Mouse (Mus musculus) thymus, postnatal 25 days (tissue): ENCODE measurements around the gene Cnot6.

ENCODE experiments used
- DNase-seq: peaks from one replicate; pipeline ENCODE4 v3.0.0; 2022

Gene Cnot6

DNA sequence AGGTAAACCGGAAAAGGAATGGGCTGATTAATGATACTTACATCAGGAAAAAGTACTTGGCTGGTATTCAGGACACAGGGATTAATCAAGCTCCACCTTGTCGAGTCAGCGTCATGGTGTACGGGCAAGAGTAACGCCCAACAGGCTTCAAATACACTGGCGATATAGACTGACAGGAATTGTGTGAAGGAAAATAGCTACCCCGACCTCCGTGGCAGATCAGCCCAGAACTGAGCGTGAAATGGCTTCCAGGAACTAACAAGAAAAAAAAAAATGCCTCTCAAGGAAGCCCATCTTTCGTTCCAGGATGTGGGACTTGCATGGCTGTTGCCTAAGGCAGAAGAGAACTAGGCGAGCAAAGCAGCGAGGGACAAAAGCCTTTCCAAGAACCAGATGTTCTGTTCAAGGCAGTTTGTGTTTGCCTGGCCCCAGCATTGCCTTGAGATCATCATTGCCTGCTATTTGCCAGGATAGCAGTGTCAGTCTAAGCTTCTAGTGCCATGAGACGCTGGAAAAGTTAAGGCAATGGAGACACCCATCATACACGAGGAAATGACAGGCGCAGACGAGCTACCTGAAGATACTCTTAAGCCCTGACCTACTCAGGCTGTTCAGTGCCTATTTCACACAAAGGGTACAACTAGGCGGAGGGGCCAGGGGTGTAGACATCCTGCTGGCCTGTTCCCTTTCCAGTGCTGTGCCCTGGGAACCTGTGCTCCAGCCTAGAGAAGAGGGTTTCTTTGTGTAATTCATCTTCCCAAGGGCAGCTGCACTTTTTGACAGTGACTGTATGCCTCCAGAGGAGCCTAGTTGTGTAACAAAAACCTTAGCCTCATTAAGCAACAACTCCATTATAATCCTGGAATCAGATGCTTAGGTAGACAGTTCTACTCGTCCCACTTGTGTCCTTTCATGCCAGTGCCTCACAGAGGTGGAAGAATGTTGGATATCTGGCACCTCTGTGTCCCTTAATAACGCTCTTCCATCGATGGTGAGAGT is 1.1 kb upstream of the Cnot6 start:
- peak; percentile 26 for DNase-seq

DNA sequence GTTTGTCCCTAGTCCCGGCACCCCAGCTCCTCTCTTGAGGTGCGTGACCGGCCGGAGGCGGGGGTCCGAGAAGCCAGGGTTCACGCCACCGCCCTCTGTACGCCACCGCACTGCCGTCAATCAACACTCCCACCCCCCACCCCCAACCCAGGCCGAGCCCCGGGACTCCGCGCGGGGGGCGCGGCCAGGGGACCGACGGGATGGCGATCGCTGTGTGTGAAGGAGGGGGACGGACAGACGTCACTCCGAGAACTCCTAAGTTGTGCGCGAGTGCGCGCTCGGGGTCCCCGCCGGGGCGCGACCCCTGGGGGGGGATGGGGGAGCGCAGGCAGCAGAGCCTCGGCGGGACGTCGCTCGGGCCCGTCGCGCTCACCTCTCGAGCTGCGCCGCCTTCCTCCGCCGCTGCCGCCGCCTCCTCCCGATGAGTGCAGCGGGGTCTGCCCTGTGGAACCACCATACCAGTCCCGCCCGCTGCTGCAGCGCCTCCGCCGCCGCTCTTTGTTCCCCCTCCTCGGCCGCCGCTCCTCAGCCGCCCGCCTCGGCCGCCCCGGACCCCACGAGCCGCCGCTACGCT is 455 bp downstream of the Cnot6 start:
- DNase-seq = peak; percentile 76

DNA sequence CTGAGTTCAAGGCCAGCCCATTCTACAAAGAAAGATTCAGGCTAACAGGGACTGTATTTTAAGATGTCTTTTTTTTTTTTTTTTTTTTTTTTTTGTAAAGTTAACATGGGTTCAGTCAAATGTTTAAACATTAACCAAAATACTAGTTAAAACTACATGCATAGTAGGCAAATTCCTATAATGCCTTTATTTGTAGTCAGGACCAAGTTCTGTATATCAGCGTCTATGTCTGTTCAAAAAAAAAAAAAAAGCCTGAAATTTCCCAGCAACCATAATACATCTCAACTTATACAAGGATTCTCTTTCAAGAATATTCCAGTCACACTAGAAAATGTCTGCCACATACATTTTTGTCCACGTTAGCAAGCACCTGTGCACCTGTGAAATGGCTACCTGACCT is 1.9 kb downstream of the Cnot6 start:
- no peak for DNase-seq

DNA sequence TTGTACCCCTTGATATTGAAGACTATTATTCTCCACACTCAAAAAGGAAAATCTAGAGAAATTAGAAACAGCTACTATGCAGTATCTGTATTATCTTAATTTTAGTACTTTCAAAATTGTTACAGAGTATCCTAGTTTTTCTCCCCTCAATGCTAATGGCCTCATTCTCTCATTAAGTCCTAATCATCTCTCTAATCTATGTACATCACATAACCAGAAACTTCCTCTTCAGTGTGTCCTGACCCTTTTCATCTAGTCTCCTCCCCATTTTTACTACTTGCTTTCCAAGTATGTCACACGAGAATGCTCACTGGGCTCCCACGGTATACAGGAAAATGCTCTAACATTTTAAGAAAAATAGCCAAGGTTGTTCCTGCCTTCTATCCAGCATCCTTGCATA is 4.7 kb downstream of the Cnot6 start:
- DNase-seq = no peak

DNA sequence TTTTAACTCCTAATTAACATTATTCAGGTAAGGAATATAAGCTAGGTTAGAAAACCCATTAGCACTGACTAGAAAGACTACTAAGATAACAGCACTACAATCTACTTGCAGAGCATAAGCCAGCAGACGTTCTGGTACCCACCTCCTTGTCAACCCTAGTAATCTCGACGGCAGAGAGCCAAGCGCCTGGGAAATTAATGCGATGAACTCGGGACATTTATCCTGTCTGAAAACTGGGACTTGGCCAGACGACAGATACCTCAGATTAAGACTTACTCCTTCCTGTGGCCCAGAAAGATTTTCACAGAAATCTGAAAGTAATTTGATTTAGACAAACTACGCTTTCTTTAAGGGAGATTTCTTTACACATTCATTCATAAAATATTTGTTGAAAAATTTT is 7.7 kb downstream of the Cnot6 start:
- DNase-seq = no peak

DNA sequence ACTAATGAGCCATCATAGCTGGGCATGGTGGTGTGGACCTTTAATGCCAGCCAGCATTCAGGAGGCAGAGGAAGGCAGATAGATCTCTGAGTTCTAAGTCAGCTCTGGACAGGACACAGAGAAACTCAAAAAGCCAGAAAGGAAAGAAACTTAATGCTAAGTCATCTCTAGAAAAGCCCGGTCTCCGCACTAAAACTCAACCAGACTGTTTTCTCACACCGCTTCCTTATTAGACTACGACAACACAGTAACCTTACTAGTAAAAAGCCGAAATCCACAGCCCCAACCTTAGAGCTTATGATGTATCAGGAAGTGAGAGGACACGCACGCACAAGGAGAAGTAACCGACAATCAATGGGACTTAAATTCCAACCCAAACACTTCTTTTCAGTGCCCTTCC is 10.5 kb downstream of the Cnot6 start:
- DNase-seq = no peak

DNA sequence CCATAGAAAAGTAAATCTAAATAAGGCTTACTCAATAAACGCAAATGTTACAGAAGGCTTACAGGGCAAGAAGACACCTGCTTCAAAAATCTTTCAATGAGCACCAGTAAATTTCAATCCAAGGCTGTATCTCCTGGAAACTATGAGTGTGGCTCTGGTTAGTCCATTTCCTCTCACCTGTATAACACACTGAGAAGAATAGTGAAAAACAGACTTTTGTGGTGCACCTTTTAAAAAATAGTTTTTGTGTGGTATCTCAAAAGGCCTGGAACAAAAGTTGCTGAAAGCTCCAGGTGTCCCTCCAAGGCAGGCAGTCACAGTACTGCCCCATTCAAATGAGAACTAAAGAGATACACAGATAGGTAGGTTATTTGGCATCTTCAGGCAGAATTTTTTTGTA is 13.4 kb downstream of the Cnot6 start:
- no peak for DNase-seq

DNA sequence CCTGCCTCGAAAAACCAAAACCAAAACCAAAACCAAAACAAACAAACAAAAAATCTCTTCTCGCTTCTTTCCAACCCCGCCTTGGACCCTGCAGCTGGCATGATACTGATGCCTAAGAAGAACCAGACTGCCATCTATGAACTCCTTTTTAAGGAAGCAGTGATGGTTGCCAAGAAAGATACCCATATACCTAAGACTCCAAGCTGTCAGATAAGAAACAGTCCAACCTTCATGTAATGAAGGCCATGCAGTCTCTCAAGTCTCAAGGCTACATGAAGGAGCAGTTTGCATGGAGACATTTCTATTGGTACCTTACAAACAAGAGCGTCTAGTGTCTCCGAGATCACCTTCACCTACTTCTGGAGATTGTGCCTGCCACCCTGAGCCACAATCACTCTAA is 14.7 kb downstream of the Cnot6 start:
- DNase-seq = no peak

DNA sequence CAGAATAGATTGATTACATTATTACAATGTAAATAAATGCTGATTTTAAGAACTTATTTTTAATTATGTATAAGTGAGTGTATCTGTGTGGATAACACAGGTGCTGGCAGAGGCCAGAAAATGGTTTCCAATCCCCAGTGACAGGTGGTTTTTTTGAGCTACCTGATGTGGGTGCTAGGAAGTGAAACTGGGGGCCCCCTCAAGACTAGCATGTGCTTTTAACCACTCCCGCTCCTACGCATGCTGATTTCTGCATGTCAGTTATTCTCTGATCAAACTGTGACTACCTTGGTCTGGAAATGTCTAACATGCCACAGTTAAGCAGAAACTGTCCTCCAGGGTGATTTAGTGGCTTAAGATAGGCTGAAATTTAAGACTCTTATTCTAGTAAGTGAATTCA is 16.1 kb downstream of the Cnot6 start:
- DNase-seq = no peak

DNA sequence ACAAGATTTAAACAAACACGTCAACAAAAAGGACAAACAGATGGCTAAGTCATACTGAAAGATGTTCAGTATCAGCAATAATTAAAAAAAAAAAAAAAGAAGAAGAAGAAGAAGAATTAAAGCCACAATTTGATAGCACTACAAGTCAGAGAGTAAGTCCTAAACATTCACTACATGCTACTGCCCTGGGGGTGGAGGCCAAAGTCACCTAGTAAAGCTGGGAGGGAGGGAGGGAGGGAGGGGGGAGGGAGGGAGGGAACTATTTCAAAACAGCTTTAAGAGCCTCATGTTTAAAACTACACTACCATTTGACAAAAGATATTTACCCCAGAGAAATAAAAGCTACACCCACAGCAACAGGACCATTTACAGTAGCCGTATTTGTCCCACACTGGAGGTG is 16.8 kb downstream of the Cnot6 start:
- no peak for DNase-seq

DNA sequence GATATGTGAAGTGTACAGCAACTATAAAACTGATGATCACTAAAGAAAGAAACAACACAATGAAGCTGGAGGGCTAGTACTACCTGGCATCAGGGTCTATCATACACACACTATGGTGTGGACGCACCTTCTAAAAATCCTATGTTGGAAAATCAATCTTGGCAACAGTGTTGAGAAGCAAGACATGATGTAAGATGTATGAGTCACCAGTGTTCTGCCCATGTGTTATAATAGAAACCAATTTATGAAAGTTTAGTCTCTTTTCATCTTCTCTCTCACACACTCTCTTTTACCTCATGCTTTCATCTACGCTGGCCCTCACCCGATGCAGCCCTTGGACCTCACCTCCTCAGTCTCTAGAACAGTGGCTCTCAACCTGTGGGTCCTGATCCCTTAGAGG is 17.5 kb downstream of the Cnot6 start:
- DNase-seq = no peak

DNA sequence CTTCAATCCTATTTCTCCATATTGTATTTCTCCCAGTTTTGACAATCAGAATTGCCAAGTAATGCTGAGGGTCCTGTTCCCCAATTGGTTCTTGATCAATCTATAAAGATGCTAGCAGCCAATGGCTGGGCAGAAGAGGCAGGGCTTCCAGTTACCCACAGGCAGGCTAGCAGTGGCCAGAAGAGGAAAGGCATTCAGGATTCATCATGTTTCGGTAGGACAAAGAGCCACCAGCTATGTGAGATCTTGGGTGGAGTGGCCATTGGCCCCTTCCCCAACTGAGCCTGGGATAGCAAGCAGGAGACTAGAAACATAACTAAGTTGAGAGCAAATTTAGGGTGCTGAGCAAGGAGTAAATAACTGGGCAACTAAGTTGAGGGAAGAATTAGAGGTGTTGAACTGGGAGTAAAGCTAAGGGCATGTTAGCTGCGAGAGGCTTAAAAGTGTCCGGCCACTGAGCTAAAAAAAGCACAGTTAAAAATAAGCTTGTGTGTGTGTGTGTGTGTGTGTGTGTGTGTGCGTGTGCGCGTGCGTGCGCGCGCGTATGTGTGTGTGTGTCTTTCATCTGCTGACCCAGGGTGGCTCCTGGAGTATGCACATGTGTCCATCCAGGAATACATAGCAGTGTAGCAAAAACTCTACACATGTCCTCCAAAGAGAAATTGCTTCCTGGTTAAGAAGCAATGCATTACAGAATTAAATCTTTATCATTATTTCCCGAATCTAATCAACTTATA is 28.1 kb downstream of the Cnot6 start:
- DNase-seq = no peak

DNA sequence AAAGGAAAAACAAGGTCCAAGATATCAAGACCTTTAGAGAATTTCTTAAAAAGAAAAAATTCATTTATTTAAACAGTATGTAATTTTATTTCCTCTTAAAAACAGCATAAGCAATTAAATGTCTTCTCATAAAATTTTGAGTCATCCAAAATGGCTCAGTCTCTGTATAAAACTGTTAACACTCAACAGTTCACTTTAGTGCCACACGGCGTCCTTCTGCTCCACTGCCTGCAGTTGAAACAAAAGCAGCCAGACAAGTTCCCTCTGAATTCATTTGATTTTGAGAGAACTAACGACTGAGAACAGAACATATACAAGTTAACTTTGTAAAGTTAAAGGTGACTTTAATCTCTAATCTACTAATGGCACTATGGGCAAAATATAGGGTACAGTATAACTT is 39.1 kb downstream of the Cnot6 start:
- no peak for DNase-seq

DNA sequence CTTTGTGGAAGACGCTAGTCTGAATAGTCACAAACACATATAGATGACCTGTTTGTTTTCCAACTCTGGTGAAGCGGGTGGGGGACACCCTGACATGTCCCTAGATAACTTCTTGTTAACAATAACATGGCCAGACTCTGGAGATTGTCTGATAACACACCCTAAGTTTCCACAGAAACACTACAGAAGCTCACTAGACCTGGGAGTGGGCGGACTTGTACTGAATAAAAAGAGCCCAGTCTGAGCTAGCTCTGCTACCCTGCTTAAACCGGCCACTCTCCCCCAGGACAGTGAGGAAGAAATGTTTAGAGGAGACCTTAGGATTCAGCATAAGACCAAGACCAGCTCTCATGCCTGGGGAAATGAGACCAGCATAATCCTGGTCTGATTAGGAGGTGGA is 47.1 kb downstream of the Cnot6 start:
- DNase-seq = no peak

DNA sequence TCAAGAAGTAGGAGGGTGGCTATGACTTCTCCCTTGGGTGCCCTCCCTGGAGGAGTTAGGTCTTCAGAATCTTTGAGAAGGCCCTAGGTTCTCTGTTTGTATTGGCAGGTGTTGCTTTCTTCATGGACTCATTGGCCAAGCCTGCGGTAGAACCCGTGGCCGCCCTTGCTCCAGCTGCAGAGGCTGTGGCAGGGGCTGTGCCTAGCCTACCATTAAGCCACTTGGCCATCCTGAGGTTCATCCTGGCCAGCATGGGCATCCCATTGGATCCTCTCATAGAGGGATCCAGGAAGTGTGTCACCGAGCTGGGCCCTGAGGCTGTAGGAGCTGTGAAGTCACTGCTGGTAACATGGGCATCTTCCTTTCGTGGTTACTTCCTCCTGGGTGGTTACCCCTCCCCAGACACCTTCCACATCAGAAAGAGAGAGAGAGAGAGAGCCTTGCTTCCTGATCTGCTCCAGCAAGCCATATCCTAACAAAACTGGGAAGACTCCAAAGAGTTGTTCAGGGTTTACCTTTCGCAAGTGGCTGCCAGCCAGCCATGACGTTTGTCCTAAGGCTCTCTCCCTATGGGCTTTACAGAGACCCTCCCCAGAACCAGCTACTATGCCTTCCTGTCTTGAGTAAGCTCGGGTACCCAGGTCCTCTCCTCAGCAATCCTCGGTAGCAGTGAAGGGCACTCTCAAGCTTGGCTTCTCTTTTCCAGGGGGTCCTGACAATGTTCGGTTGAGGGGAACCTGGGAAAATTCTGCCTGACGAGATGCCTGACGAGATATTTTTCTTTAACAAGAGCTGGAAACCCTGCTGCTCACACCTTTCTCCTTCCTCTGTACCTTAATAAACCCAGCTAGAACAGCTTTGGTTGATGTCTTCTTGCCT is 48.0 kb downstream of the Cnot6 start:
- no peak for DNase-seq

DNA sequence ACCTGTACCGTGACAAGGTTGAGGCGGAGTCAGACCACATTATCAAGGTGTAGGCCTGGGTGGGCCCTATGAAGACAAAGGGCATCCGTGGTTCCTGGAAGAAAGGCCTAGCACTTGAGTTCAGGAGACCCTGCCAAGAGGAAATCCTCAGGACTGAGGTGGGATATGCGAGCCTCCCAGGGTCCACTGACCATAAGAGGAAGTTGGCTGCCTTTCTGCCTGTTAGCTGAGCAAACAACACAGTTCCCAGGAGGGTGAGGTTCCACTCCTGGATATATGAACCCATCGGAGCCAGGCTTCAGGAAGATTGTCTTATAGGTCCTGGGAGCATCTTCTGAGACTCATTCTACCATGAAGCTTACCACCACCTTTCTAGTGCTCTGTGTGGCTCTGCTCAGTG is 49.2 kb downstream of the Cnot6 start, which contains the start of gene Scgb3a1:
Scgb3a1 (plus strand) TSS at position 301 of the 400 bp plus-strand sequence.
- DNase-seq = no peak

DNA sequence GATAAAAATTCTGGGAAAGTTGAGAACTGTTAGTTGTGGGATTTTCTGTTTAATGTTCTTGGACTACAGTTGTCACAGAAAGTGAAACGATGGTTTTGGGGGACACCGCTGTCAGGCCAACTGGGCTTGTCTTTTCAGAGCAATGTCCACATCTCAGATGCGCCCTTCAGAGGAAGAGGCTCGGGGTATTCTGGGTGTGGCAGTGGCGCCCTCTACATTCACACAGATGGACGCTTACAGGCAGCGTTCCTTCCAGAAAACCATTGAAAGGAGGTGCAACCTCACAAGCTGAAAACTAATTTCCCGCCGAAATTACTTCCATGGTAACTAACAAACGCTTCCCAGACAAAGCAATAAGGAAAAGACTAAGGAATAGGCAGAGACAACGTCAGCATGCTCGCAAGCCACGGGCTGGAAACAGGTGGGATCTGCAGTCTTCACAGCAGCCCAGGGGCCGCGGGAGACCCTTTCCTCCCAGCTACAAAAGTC is 50.2 kb downstream of the Cnot6 start:
- no peak for DNase-seq

DNA sequence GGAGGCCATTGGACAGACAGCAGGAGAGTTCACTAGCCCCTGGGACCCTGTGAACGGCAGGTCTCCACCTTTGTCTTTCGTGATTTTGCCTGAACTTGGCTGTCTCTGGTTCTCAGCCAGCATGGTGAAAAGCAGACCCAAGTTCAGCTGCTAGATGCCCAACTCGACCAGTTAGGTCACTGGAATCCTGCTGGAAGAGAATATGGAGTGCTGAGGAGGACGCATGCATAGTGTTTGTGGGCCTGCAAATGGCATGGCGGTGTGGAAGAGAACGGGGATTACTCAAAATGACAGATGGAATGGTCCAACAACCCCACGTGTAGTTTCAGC is 53.1 kb downstream of the Cnot6 start:
- no peak for DNase-seq

DNA sequence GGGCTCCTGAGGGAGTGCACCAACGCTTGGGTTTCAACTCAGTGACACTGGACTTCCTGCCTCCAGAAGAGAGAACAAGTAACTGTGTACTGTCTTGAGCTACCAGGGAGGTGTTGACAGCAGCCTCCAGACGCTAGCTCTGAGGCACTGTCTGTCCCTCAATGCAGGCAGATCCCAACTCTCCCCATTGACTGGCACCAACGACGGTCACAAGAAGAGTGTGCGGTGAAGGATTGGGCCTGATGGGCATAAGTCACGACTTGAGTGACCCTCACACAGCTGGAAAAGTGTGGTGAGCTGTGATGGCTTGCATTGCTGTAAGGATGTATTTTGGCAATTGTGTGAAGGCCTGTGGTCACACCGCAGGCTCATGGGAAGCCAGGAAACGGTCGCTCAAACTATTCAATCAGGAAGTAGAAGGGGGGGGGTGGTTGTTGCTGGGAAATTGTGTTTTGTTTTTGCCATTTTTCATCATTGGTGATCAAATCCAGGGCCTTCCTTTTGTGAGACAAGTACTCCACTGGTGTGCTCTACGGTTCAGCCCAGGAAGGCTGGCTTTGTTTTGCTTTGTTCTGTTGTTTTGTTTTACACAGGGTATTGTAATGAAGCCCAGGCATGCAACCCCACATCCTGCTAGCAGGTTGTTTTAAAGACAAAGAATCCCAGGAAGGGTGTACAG is 53.6 kb downstream of the Cnot6 start:
- DNase-seq = no peak

DNA sequence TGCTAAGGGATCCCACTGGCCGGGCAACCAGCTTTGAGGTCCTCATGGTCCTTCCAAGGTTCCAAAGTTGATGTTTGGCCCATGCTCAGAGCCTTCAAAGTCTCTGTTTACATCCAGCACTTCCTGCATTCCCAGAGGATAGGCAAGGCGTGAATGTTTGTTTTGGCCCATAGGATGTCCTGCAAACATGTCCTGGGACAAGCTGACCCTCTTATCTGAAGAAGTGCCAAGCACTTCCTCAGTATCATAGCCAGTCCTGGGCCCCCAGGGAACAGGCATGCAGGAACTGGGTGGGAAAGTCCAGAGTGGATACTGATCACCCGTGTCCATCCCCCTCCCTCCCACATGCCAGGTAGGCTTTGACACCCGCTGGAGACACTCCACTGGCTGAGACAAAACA is 54.5 kb downstream of the Cnot6 start:
- no peak for DNase-seq

DNA sequence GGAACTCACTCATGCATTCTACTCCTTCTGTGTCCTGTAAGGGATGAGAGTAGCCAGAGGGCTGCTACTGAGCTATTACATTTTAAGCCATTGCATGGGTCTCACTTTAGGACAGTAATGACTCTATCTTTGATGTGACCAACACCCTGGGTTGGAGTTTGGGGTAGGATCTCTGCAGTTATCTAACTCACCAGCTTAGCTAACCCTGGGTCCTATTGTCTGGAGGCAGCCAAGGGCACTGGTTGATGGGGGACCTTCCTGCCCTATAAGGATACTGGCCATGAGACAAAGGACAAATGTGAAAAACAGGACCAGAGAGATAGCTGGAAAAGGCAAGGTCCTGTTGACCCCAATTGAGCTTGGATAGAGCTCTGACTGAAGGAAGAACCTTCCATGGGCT is 57.0 kb downstream of the Cnot6 start:
- no peak for DNase-seq

DNA sequence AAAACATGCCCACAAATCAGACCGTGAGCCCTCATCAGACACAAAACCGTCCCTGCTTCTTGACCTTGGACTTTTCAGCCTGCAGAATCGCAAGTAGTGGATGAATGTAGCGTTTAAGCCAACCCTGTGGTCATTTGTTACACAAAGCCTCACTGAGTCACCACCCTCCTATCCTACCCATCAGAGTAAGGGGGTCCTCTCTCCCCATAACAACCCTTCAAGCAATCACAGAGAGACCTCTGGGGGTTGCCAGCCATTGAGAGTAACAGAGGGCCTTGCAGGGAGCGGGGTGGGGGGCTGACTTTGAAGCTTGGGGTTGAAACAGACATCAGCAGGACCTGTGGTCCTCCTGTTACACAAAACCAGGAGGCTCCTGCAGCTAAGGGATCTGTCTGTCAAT is 57.9 kb downstream of the Cnot6 start:
- DNase-seq = no peak
